Mouse (Mus musculus) megakaryocyte progenitor cell, adult 5-6 weeks (primary cell): ENCODE data around the gene Dnaja4. TPM values are rescaled to one million over a fixed set of nuclear protein-coding genes. Genes with fewer than 3 reads are reported as not detected.

Source experiments
- ATAC-seq: replicated peaks from 2 replicates; pipeline ENCODE4 v1.8.0; 2016; ENCODE audit warnings: mild to moderate bottlenecking, moderate TSS enrichment, inconsistent platforms; ENCODE audit not compliant: poor library complexity
- total RNA-seq, 2 experiments: library from RNA; stranded (forward) in 1 of 2; stranded (reverse) in 1 of 2; fragments of 157-497, 149-512 nt in 1 of 2; fragments of 200-1000 nt in 1 of 2; gene quantifications; 2 replicates each; pipeline versions ENCODE4 v1.2.3 to v1.2.4; 2015 to 2017

The Dnaja4 gene
- total RNA-seq, 2 experiments from 2014 or later = 1.3 to 1.4 TPM

- peak; percentile 48 for ATAC-seq
Measured at GRCm38 (mm10) chr9:54699345-54700173, 886 bp downstream of the Dnaja4 start.

- no peak for ATAC-seq
Measured at GRCm38 (mm10) chr9:54700174-54700475, 1.5 kb downstream of the Dnaja4 start.

- ATAC-seq = no peak
Measured at GRCm38 (mm10) chr9:54700746-54701145, 2.1 kb downstream of the Dnaja4 start.

GRCm38 (mm10) chr9:54702581-54702980, 3.9 kb downstream of the Dnaja4 start:
- no peak for ATAC-seq

GRCm38 (mm10) chr9:54704361-54704760, 5.7 kb downstream of the Dnaja4 start:
- ATAC-seq = peak; percentile 74

GRCm38 (mm10) chr9:54705561-54705960, 6.9 kb downstream of the Dnaja4 start:
- no peak; the same call in 1 of the 2 replicates for ATAC-seq

GRCm38 (mm10) chr9:54707288-54707999, 8.8 kb downstream of the Dnaja4 start:
- ATAC-seq = no peak

- ATAC-seq = no peak
Measured at GRCm38 (mm10) chr9:54708085-54708484, 9.4 kb downstream of the Dnaja4 start.

- no peak for ATAC-seq
Measured at GRCm38 (mm10) chr9:54715776-54716175, 17.1 kb downstream of the Dnaja4 start.

- ATAC-seq = no peak
Measured at GRCm38 (mm10) chr9:54717527-54717926, 18.9 kb downstream of the Dnaja4 start.

GRCm38 (mm10) chr9:54722156-54722555, 23.5 kb downstream of the Dnaja4 start:
- no peak for ATAC-seq

- ATAC-seq = no peak
Measured at GRCm38 (mm10) chr9:54722596-54722995, 23.9 kb downstream of the Dnaja4 start.

- no peak for ATAC-seq
Measured at GRCm38 (mm10) chr9:54726315-54726714, 27.6 kb downstream of the Dnaja4 start.

- peak; percentile 35 for ATAC-seq
Measured at GRCm38 (mm10) chr9:54732122-54732521, 33.4 kb downstream of the Dnaja4 start.

- peak; percentile 94 for ATAC-seq
Measured at GRCm38 (mm10) chr9:54733921-54734638, 35.4 kb downstream of the Dnaja4 start, which contains the start of gene Wdr61. Gene Wdr61 (minus strand): TSS chr9:54734519.

GRCm38 (mm10) chr9:54734639-54735252, 36.1 kb downstream of the Dnaja4 start:
- no peak for ATAC-seq

- ATAC-seq = peak; percentile 68
Measured at GRCm38 (mm10) chr9:54736284-54736701, 37.6 kb downstream of the Dnaja4 start.

- ATAC-seq = no peak
Measured at GRCm38 (mm10) chr9:54738376-54738775, 39.7 kb downstream of the Dnaja4 start.

- peak; percentile 45; the same call in 1 of the 2 replicates for ATAC-seq
Measured at GRCm38 (mm10) chr9:54743891-54744290, 45.2 kb downstream of the Dnaja4 start.

- ATAC-seq = no peak
Measured at GRCm38 (mm10) chr9:54745740-54746370, 47.2 kb downstream of the Dnaja4 start.
